Mouse (Mus musculus): Measurements from ENCODE around the gene Olfr1330. TPM values are rescaled to one million over a fixed set of nuclear protein-coding genes. Genes with fewer than 3 reads are reported as not detected.
"Not testable (repeated sequence)": the region's sequence is repeated elsewhere in the genome, so short reads cannot be mapped to it uniquely, and the experiment has no call there.

Olfr1330 gene
- not detected in 2 replicates for polyA plus RNA-seq (2016; fragmentation: Nextera tagmentation; extraction: Ambion mirVana)

DNA sequence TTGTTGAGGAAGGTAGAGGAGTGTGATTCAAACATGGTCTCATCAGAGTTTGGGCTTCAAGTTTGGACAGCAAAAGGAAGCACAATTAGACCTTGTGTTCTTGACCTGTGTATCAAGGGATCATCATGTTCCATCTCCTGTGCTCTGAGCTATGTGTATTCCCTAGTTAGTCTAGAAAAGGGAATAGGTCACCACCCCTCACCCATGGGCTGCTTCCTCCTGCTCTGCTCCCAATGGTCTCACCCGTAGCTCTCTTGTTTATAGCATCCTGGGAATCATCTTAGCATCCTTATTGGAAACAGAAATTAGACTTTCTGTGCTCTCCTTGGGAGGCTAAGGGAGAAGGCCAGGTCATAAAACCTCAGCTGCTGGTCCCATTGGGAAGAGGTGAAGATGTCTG is at the start of gene Olfr1330:
Gene Olfr1330, plus strand, starts transcription at position 301 of the 400 bp plus-strand sequence.
- no peak within 1 kb of the TSS for H3K4me3 ChIP-seq
- no peak within 1 kb of the TSS for H3K4me2 ChIP-seq (replicated peaks)
- H3K27me3 ChIP-seq = no peaks in the 10 kb centered on the region
- WGBS = 87% methylated on average over 1 of the region's 1 CpGs
- ATAC-seq (ENCODE audit: low FRiP score) = no peak
- no peaks in the 10 kb centered on the region for H3K4me1 ChIP-seq
- H3K36me3 ChIP-seq = no peaks in the 10 kb centered on the region
- no peak within 1 kb of the TSS for H3K9ac ChIP-seq
- no peaks in the 10 kb centered on the region for H3K9me3 ChIP-seq (replicated peaks)
- no peak within 1 kb of the TSS for H3K27ac ChIP-seq

DNA sequence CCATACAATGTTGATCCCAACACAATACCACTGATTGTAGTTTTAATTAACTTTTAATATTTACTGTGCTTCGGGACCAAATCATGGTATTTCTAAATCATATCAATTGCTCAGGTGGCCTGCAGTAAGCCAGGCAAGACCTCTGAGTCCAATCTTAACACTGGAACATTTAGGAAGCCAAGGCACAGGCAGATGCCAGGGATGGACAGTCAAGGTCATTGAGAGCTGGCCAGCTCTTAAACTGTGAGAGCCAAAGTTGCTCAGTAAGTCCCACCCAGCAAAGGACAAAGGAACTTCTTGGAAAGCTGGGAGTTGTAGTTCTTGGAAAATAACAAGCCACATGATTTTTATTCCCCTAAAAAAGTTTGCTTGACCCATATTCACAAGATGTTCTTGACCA is 26.6 kb upstream of the Olfr1330 start:
- no peaks in the 10 kb centered on the region for H3K4me1 ChIP-seq

DNA sequence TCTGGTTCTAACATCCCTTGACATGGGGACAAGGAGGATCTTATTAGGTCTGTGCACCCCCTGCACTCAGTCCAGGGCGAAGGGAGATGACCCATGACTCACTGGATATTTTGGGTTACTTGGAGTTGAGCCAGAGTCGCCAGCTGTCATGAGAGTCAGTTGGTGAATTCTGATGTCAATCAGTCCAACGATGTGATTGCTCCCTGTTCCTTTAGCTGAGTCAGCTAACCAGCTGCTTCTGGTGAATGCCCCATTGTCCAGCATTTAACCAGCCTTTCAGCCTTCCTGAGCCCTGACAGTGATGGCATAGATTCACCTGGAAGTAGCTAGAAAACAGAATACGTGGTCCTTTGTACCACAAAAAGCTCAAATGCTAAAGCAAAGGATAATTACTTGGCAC is 25.7 kb upstream of the Olfr1330 start:
- no peak for ATAC-seq (ENCODE audit: low FRiP score)
- Histone ChIP-seq H3K36me3 (no peaks in the 10 kb centered on the region), H3K27me3 (no peaks in the 10 kb centered on the region), H3K9me3 (replicated peaks) (no peaks in the 10 kb centered on the region), H3K4me3 (no peak overlapping the region), H3K4me2 (replicated peaks) (no peak overlapping the region), H3K27ac (no peak overlapping the region), H3K9ac (no peak overlapping the region), H3K4me1 (no peaks in the 10 kb centered on the region)
- WGBS = 45% methylated on average over 4 of the region's 4 CpGs

More for the DNA sequence above, 26.6 kb upstream of the Olfr1330 start:
- H3K27me3 ChIP-seq = no peaks in the 10 kb centered on the region
- H3K9me3 ChIP-seq (replicated peaks) = no peaks in the 10 kb centered on the region
- H3K4me3 ChIP-seq = no peak overlapping the region
- H3K9ac ChIP-seq = no peak overlapping the region
- 82% methylated on average over 1 of the region's 1 CpGs for WGBS
- H3K36me3 ChIP-seq = no peaks in the 10 kb centered on the region
- ATAC-seq (ENCODE audit: low FRiP score) = no peak
- H3K27ac ChIP-seq = no peak overlapping the region
- H3K4me2 ChIP-seq (replicated peaks) = no peak overlapping the region

DNA sequence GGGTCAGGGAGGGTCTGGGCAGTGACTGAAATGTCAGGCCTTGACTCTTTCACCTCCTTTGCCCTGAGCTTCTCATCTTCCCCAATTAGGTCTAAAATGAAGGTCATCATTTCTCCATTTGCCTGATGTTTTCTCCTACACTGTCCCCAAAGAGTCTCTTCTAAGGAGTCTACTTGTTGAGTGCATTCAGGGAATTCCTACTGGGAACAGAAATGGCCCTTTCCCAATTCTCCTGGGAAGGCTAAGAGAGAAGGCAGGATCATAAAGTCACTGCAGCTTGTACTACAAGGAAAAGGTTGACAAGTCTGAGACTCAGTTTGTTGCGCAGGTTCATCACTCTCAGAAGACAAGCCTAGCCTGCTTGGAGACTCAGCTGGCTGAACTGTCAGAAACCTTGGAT is 24.0 kb upstream of the Olfr1330 start, which contains the start of gene Olfr1331:
Gene Olfr1331, plus strand, starts transcription at position 301 of the 400 bp plus-strand sequence.
- Histone ChIP-seq H3K9me3 (replicated peaks) (no peaks in the 10 kb centered on the region), H3K4me1 (no peaks in the 10 kb centered on the region), H3K27me3 (no peaks in the 10 kb centered on the region), H3K27ac (no peak within 1 kb of the TSS), H3K4me2 (replicated peaks) (no peak within 1 kb of the TSS), H3K4me3 (no peak within 1 kb of the TSS), H3K9ac (no peak within 1 kb of the TSS), H3K36me3 (no peaks in the 10 kb centered on the region)
- whole genome bisulfite sequencing = 91% methylated on average over 1 of the region's 1 CpGs
- ATAC-seq (ENCODE audit: low FRiP score) = no peak

DNA sequence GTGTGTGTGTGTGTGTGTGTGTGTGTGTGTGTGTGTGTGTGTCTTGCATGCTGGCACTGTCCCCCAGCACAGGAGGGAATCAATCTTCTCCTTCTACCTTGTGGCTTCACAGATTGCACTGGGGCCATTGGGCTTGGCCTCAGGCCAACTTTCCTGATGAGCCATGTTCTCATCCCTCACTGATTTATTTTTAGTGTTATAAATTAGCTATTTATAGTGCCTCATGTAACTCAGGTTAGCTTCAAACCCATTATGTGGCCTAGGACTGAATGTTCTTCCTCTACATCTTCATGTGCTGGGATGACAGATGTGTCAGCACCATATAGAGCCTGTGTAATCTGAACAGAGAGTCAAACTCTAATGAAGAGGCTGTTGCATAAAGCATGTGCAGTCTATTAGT is 20.8 kb upstream of the Olfr1330 start:
- ATAC-seq (ENCODE audit: low FRiP score) = no peak
- Histone ChIP-seq H3K9ac (no peak overlapping the region), H3K36me3 (no peaks in the 10 kb centered on the region), H3K4me2 (replicated peaks) (no peak overlapping the region), H3K4me1 (no peaks in the 10 kb centered on the region), H3K9me3 (replicated peaks) (no peaks in the 10 kb centered on the region), H3K4me3 (no peak overlapping the region), H3K27ac (no peak overlapping the region), H3K27me3 (no peaks in the 10 kb centered on the region)

DNA sequence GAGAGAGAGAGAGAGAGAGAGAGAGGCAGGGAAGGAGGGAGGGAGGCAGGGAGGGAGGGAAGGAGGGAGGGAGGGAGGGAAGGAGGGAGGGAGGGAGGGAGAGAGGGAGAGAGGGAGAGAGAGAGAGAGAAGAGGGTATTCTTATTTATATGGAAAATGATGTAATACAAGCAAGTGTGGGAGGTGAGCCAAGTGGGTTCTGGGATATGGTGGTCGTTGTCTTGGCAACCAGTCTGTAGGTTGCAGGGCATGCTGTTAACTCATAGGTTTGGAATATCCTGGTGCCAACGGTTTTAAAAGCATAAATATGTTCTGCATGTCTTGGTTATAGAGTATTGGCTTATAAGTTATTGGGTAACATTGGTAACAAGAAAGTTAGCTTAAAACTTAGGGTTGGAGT is 13.6 kb downstream of the Olfr1330 start:
- H3K9me3 ChIP-seq (replicated peaks) = no peaks in the 10 kb centered on the region
- WGBS = 69% methylated on average over 2 of the region's 2 CpGs
- H3K4me1 ChIP-seq = no peaks in the 10 kb centered on the region
- no peak overlapping the region for H3K4me2 ChIP-seq (replicated peaks)
- no peak overlapping the region for H3K27ac ChIP-seq
- H3K9ac ChIP-seq = no peak overlapping the region
- no peak for ATAC-seq (ENCODE audit: low FRiP score)
- no peak overlapping the region for H3K4me3 ChIP-seq
- no peaks in the 10 kb centered on the region for H3K27me3 ChIP-seq
- no peaks in the 10 kb centered on the region for H3K36me3 ChIP-seq

DNA sequence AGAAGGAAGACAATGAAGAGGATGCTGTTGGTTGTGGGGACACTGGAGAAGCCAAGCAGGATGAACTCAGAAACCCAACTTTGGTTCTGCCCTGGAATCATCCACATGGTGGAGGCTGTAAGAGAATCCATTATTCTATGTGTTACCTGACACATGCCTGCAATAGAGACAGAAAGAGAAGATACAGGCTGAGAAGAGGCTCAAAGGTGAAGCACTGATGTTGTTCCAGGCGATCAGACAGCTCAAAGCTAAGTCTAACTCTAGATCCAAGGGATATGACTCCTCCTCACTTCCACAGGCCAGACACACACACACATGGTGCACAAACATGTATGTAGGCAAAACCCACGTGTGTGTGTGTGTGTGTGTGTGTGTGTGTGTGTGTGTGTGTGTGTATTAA is 29.0 kb downstream of the Olfr1330 start, which contains the start of gene Olfr1329:
Gene Olfr1329, minus strand, starts transcription at position 101 of the 400 bp plus-strand sequence.
- H3K4me3 ChIP-seq; ATAC-seq (ENCODE audit: low FRiP score): not testable (repeated sequence)
- WGBS = 78% methylated on average over 2 of the region's 2 CpGs

DNA sequence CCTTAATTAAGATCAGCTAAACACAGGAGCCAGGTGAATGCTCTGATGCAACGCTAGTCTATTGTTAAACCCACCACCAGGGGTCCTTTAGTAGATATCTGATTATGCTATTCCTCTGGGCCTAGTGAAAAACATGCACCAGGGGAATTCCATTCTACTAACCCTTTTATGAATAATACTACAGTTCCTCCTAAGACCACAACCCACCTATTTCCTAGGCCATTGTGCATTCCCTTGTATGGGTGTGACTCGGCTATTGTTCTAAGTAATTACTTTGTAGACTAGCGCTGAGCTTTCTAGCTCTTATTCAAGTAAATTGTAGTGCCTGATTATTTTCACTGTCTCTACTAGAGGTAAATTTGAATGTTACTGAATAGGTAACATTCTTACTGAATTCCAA is 42.9 kb downstream of the Olfr1330 start:
- H3K4me2 ChIP-seq (replicated peaks); ATAC-seq (ENCODE audit: low FRiP score); H3K36me3 ChIP-seq; H3K9me3 ChIP-seq (replicated peaks); H3K4me1 ChIP-seq; H3K4me3 ChIP-seq; H3K9ac ChIP-seq; H3K27me3 ChIP-seq; H3K27ac ChIP-seq: not testable (repeated sequence)
- 78% methylated on average over 3 of the region's 3 CpGs for WGBS

More for the DNA sequence above, 29.0 kb downstream of the Olfr1330 start, which contains the start of gene Olfr1329:
- H3K27ac ChIP-seq; H3K9ac ChIP-seq; H3K27me3 ChIP-seq; H3K9me3 ChIP-seq (replicated peaks); H3K4me1 ChIP-seq; H3K4me2 ChIP-seq (replicated peaks); H3K36me3 ChIP-seq: not testable (repeated sequence)

DNA sequence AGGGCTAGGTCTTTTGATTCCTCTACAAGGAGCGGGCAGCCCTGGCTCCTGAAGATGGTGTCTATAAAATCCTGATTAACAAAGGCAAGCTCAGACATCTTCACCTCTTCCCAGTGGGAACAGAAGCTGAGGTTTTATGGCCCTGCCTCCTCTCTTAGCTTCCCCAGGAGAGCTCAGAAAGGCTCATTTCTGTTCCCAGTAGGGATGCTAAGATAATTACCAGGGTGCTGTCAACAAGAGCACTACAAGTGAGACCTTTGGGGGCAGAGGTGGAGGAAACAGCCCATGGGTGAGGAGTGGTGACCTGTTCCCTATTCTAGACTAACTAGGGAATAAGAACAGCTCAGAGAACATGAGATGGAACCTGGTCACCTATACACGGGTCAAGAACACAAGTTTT is 50.1 kb downstream of the Olfr1330 start, which contains the start of gene Olfr1328:
Gene Olfr1328, minus strand, starts transcription at position 101 of the 400 bp plus-strand sequence.
- Histone ChIP-seq H3K27ac (no peak within 1 kb of the TSS), H3K4me3 (no peak within 1 kb of the TSS), H3K36me3 (no peaks in the 10 kb centered on the region), H3K27me3 (no peaks in the 10 kb centered on the region), H3K9me3 (replicated peaks) (no peaks in the 10 kb centered on the region), H3K4me1 (no peaks in the 10 kb centered on the region), H3K4me2 (replicated peaks) (no peak within 1 kb of the TSS), H3K9ac (no peak within 1 kb of the TSS)
- 78% methylated on average over 2 of the region's 2 CpGs for WGBS
- no peak for ATAC-seq (ENCODE audit: low FRiP score)

Other genes starting within 250 kb of the Olfr1330 start
- not detected in 2 replicates for gene Olfr62, start 229.6 kb upstream of the Olfr1330 start, polyA plus RNA-seq (2016; fragmentation: Nextera tagmentation; extraction: Ambion mirVana)
- gene Olfr1342, start 195.8 kb upstream of the Olfr1330 start, polyA plus RNA-seq (2016; fragmentation: Nextera tagmentation; extraction: Ambion mirVana) = 0.09 TPM in 1 of 2 replicates, not detected in the other
- not detected in 2 replicates for gene Olfr1341, start 185.1 kb upstream of the Olfr1330 start, polyA plus RNA-seq (2016; fragmentation: Nextera tagmentation; extraction: Ambion mirVana)
- not detected in 2 replicates for gene Olfr1340, start 168.5 kb upstream of the Olfr1330 start, polyA plus RNA-seq (2016; fragmentation: Nextera tagmentation; extraction: Ambion mirVana)
- gene Olfr1339, start 156.4 kb upstream of the Olfr1330 start, polyA plus RNA-seq (2016; fragmentation: Nextera tagmentation; extraction: Ambion mirVana) = not detected in 2 replicates
- gene Olfr1338, start 129.9 kb upstream of the Olfr1330 start, polyA plus RNA-seq (2016; fragmentation: Nextera tagmentation; extraction: Ambion mirVana) = not detected in 2 replicates
- gene Olfr1337, start 106.0 kb upstream of the Olfr1330 start, polyA plus RNA-seq (2016; fragmentation: Nextera tagmentation; extraction: Ambion mirVana) = not detected in 2 replicates
- not detected in 2 replicates for gene Olfr1335, start 78.7 kb upstream of the Olfr1330 start, polyA plus RNA-seq (2016; fragmentation: Nextera tagmentation; extraction: Ambion mirVana)
- not detected in 2 replicates for gene Olfr1333, start 52.3 kb upstream of the Olfr1330 start, polyA plus RNA-seq (2016; fragmentation: Nextera tagmentation; extraction: Ambion mirVana)
- gene Olfr1331, start 23.9 kb upstream of the Olfr1330 start, polyA plus RNA-seq (2016; fragmentation: Nextera tagmentation; extraction: Ambion mirVana) = not detected in 2 replicates
- gene Olfr1329, start 28.9 kb downstream of the Olfr1330 start, polyA plus RNA-seq (2016; fragmentation: Nextera tagmentation; extraction: Ambion mirVana) = not detected in 2 replicates
- not detected in 2 replicates for gene Olfr1328, start 50.0 kb downstream of the Olfr1330 start, polyA plus RNA-seq (2016; fragmentation: Nextera tagmentation; extraction: Ambion mirVana)
- not detected in 2 replicates for gene Lao1, start 73.0 kb downstream of the Olfr1330 start, polyA plus RNA-seq (2016; fragmentation: Nextera tagmentation; extraction: Ambion mirVana)
- 103 and 112 TPM in 2 replicates for gene Slc2a1, start 220.1 kb downstream of the Olfr1330 start, polyA plus RNA-seq (2016; fragmentation: Nextera tagmentation; extraction: Ambion mirVana)